Mouse (Mus musculus) heart, postnatal 14 days (tissue): Measurements from ENCODE around the gene Fbxo24. TPM values are rescaled to one million over a fixed set of nuclear protein-coding genes. Genes with fewer than 3 reads are reported as not detected.

Experiments
- DNase-seq, 2 experiments: peaks; one replicate each; pipeline ENCODE4 v3.0.0; 2021 to 2022
- intact Hi-C: fragments of 180-260 bp; cut with DNase I; formaldehyde crosslinking; loops from one replicate; pipeline ENCODE4 v1.15.1; 2025
- total RNA-seq, 2 experiments: library from RNA; stranded (reverse); gene quantifications; 2 replicates each; pipeline ENCODE4 v1.2.3; 2021

Gene Fbxo24
- total RNA-seq, 2 experiments from 2014 or later = 0.27 to 0.43 TPM

DNA sequence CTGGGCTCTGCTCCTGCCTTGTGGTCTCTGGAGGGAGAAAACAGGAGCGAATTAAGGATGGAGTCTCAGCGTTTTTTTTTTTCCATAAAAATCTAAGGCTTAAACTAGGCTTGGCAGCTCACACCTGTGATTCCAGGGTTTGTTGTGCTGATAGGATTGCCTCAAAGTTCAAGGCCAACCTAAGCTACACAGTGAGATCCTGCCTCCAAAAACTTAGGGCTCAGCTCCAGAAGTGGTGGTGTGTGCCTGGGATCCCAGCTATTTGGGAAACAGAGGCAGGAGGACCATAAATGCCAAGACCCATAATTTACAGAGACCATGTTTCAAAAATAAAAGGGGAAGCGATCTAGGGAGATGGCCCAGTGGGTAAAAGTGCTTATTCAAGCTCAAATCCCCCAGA lies 19.5 kb downstream of the Fbxo24 start:
- intact Hi-C loops = no loop called here
- no peak for DNase-seq

- intact Hi-C loops = no loop called here
These were observed 20.1 kb downstream of the Fbxo24 start for GRCm38 (mm10) chr5:137608654-137609190.

GRCm38 (mm10) chr5:137607860-137608653 lies 20.7 kb downstream of the Fbxo24 start:
- intact Hi-C loops = no loop called here

More at GRCm38 (mm10) chr5:137608654-137609190, 20.1 kb downstream of the Fbxo24 start:
- no peak for DNase-seq

GRCm38 (mm10) chr5:137601365-137601729 lies 27.5 kb downstream of the Fbxo24 start:
- intact Hi-C loops = loop anchor here (2.0 kb wide), 1 partner anchor 69 kb away; the partner anchor contains the start of genes Epo and Gnb2
- DNase-seq = peak in 1 of 2 experiments; percentile 66

More at GRCm38 (mm10) chr5:137607860-137608653, 20.7 kb downstream of the Fbxo24 start:
- no peak for DNase-seq

DNA sequence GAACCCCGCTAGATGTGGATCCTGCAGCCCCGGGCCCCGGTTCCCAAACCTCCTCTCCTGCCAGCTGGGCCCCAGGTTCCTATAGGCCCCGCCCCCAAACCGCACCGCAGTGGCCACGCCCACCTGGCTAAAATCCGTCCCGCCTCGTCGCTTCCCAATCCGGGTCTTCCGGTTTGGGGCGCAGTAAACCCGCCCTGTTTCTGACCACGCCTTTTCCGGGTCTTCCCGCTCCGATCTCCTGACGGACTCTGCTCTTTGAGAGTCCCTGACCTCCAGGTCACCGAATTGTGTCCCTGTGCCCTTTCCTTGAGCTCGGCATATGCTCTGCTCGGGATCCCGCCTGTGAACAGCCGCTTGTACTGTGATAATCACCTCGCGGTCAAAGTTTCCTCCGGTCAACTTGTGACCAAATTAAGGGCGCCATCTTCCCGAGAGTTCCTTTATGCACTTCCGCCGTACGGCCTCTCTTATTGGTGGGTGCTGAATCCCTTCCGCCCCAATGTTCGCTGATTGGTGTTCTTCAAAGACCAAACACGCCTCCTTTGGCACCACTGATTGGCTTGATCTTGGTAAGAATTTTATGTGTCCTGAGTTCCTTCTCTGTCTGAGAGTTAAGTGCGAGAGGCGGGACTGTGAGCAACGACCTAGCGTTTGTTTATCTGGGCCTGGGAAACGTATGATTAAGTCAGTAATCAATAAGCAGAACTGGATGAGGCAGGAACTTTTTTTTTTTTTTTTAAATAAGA lies 28.0 kb downstream of the Fbxo24 start, which contains the start of gene Mospd3:
TSS of gene Mospd3 (minus strand) at position 440 of the 746 bp plus-strand sequence.
- intact Hi-C loops = loop anchor here (2.0 kb wide), 1 partner anchor 68 kb away; the partner anchor contains the start of genes Epo and Gnb2
- peak; percentile 96 to 97 for DNase-seq

- intact Hi-C loops = loop anchor here (2.0 kb wide), 1 partner anchor 67 kb away; the partner anchor contains the start of genes Epo and Gnb2
- DNase-seq = no peak
These were observed 28.6 kb downstream of the Fbxo24 start for GRCm38 (mm10) chr5:137600281-137600618.

GRCm38 (mm10) chr5:137599600-137599999 lies 29.2 kb downstream of the Fbxo24 start:
- DNase-seq = no peak
- intact Hi-C loops = no loop called here

DNA sequence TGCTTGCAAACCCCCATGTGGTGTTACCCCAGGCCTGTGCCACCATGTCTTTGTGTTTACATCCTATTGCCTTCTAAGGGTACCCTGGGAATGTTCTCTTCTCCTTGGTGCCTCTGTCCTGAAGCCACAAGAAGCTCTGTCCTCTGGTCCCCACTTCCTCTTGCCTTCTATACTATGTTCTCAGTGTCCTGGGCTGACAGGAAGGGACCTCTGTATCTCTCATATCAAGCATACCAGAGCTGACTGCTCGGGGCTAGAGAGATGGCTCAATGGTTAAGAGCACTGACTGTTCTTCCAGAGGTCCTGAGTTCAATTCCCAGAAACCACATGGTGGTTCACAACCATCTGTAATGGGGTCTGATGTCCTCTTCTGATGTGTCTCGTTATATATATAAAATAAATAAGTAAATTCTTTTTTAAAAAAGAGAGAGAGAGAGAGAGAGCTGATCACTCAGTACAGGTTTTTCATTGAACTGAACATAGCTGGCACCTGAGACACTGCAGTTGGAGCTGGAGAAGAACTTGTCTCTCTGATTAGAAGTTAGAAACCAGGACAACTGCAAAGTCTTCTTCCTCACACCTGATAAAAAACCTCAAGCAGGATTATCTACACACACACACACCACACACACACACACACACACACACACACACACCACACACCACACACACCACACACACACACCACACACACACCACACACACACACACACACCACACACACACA lies 30.5 kb downstream of the Fbxo24 start:
- no peak for DNase-seq
- intact Hi-C loops = no loop called here

DNA sequence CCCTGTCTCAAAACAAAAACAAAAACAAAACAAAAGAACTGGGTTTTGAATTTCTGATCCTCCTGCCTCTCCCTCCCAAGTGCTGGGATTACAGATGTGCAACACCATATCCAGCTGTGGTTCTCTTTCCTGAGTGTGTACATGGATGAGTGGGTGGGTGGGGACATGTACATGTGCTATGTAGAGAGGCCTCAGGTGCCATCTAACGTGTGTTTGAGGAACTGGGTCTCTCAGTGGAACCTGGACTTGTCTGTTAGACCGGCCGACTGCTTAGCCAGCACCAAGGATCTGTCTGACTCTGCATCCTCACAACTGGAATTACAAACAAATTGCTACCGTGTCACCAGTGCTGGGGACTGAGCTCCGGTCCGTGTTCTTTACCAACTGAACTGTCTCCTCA lies 31.2 kb downstream of the Fbxo24 start:
- DNase-seq = no peak
- intact Hi-C loops = no loop called here

- DNase-seq = no peak
- intact Hi-C loops = no loop called here
These were observed 32.1 kb downstream of the Fbxo24 start for GRCm38 (mm10) chr5:137596601-137597261.

GRCm38 (mm10) chr5:137595921-137596320 lies 32.9 kb downstream of the Fbxo24 start:
- intact Hi-C loops = no loop called here
- DNase-seq = no peak

DNA sequence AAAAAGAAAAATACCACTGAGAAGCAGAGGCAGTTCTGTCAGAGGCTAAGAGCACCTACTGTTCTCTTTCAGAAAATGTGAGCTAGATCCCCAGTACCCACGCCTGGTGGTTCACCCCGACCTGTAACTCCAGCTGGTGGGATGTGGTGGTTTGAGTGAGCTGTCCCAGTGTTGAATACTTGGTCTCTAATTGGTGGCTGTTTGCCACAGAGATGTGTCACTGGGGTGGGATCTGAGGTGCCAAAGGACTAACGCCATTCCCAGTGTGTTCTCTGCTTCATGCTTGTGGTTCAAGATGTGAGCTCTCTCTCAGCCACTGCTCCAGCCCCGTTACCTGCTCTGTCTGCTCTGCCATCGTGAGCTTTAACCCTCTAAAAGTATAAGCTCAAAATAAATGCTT lies 38.3 kb downstream of the Fbxo24 start:
- intact Hi-C loops = no loop called here
- no peak for DNase-seq

- DNase-seq = peak; percentile 72 to 77
- intact Hi-C loops = no loop called here
These were observed 43.8 kb downstream of the Fbxo24 start for GRCm38 (mm10) chr5:137584976-137585375.

DNA sequence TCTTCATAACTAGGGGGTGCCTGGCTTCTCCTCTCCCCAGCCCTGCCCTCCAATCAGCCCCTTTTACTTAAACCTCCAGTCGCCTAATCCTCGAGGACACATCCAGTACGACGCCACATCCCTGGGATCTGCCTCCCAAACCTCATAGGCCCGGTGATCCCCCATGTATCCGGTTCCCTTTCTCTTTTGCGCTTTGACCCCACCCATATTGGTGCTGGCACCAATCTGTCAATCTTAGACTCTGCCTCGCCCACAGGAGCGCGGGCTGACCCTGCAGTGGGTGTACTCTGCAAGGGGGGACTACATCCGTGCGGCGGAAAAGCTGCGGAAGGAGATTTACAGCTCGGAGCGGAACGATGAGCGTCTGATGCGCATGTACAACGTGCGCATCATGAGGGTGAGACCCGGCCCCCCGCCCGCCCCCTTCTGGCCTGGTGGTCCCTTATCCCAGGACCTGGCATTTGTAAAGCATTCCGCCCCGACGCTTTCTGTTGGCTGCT lies 45.1 kb downstream of the Fbxo24 start:
- intact Hi-C loops = no loop called here
- DNase-seq = peak; percentile 21 to 48

- intact Hi-C loops = no loop called here
- DNase-seq = no peak
These were observed 46.1 kb downstream of the Fbxo24 start for GRCm38 (mm10) chr5:137582702-137583101.

- no peak for DNase-seq
- intact Hi-C loops = no loop called here
These were observed 48.6 kb downstream of the Fbxo24 start for GRCm38 (mm10) chr5:137580246-137580645.

DNA sequence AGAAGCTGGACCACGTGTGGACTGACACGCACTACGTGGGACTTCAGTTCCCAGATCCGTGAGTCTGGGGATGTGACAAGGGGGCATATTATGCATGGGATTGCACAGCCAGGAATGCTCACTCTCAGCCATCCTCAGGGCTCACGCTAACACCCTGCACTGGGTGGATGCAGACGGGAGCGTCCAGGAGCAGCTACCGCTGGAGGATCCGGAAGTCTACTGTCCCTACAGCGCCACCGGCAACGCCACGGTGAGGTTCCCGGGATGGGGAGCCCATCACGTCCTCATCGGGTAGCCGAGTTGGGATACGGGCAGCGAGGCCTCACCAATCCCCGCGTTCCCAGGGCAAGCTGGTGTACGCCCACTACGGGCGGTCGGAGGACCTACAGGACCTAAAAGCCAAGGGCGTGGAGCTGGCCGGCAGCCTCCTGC lies 54.3 kb downstream of the Fbxo24 start:
- DNase-seq = peak; percentile 33 to 49
- intact Hi-C loops = no loop called here

DNA sequence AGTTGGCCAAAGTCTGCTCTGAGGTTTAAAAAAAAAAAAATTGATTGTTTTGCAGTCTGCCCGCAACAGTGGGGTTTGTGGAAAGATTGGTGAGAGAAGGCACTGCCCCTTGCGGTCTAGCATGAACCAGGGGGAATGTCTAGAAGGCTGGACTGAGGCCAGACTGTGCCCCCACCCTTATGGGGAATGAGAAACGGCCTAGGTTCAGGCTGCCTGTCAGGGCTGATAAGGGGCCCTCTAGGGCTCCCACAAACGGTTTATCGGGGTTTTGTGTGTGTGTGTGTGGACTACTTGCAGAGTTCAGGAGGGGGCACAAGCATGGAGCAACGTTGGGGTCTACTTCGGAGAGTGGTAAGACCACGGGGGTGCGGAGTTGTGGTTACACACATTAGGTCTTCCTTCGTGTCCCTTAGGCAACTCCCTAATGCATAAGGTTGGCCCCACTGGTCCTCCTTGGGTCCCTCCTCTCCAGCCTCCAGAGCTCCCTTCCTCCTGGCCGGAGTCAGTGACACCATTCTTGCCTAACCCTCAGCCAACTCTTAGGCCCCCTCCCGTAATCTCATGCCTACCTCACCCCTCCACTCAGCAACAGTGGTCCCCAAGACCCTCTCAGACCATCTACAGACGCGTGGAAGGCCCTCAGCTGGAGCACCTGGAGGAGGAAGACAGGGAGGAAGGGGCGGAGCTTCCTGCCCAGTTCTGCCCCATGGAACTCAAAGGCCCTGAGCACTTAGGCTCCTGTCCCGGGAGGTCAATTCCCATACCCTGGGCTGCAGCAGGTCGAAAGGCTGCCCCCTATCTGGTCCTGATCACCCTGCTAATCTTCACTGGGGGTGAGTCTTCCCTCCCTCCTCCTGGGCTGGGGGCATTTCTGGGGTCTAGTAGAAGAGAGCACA lies 57.9 kb downstream of the Fbxo24 start:
- no peak for DNase-seq
- intact Hi-C loops = no loop called here

GRCm38 (mm10) chr5:137570181-137570580 lies 58.6 kb downstream of the Fbxo24 start:
- intact Hi-C loops = no loop called here
- no peak for DNase-seq
